Mouse (Mus musculus) embryo, embryonic 10.5 days (tissue): Measurements from ENCODE around the gene Clcn6.
"Not testable (repeated sequence)": the region's sequence is repeated elsewhere in the genome, so short reads cannot be mapped to it uniquely, and the experiment has no call there.

Experiments used
- DNase-seq: peaks from one replicate; pipeline ENCODE4 v3.0.0-alpha.2; 2015; ENCODE audit warnings: low spot score

Clcn6 gene

GRCm38 (mm10) chr4:148065702-148066400 lies 27.2 kb upstream of the Clcn6 start:
- DNase-seq = no peak

GRCm38 (mm10) chr4:148061086-148061480 lies 22.5 kb upstream of the Clcn6 start:
- no peak for DNase-seq

- peak; percentile 62 for DNase-seq
Measured at GRCm38 (mm10) chr4:148060120-148061085, 21.8 kb upstream of the Clcn6 start.

GRCm38 (mm10) chr4:148058993-148059392 lies 20.4 kb upstream of the Clcn6 start:
- no peak for DNase-seq

- no peak for DNase-seq
Measured at GRCm38 (mm10) chr4:148058218-148058819, 19.7 kb upstream of the Clcn6 start.

GRCm38 (mm10) chr4:148057661-148058209 lies 19.1 kb upstream of the Clcn6 start:
- no peak for DNase-seq

GRCm38 (mm10) chr4:148056801-148057200 lies 18.2 kb upstream of the Clcn6 start:
- no peak for DNase-seq

GRCm38 (mm10) chr4:148056246-148056645 lies 17.6 kb upstream of the Clcn6 start:
- DNase-seq = no peak

GRCm38 (mm10) chr4:148054961-148055695 lies 16.5 kb upstream of the Clcn6 start:
- no peak for DNase-seq

- no peak for DNase-seq
Measured at GRCm38 (mm10) chr4:148053417-148053920, 14.8 kb upstream of the Clcn6 start.

GRCm38 (mm10) chr4:148052976-148053375 lies 14.4 kb upstream of the Clcn6 start:
- DNase-seq = no peak

- DNase-seq = no peak
Measured at GRCm38 (mm10) chr4:148051886-148052285, 13.3 kb upstream of the Clcn6 start.

GRCm38 (mm10) chr4:148051046-148051776 lies 12.6 kb upstream of the Clcn6 start:
- no peak for DNase-seq

- not testable (repeated sequence) for DNase-seq
Measured at GRCm38 (mm10) chr4:148050396-148050914, 11.8 kb upstream of the Clcn6 start.

- DNase-seq = peak; percentile 15
Measured at GRCm38 (mm10) chr4:148046450-148047031, 7.9 kb upstream of the Clcn6 start.

- DNase-seq = no peak
Measured at GRCm38 (mm10) chr4:148044113-148044512, 5.5 kb upstream of the Clcn6 start.

GRCm38 (mm10) chr4:148043327-148043726 lies 4.7 kb upstream of the Clcn6 start:
- not testable (repeated sequence) for DNase-seq

- peak; percentile 56 for DNase-seq
Measured at GRCm38 (mm10) chr4:148041611-148042191, 3.1 kb upstream of the Clcn6 start.

- peak; percentile 91 for DNase-seq
Measured at GRCm38 (mm10) chr4:148040933-148041610, 2.5 kb upstream of the Clcn6 start.
